Mouse (Mus musculus): ENCODE measurements around the gene Nkpd1.

Nkpd1 gene

GRCm38 (mm10) chr7:19546007-19546406, 28.4 kb downstream of the Nkpd1 start:
- in situ Hi-C loops (cut with MboI, MseI), result no loop called here

GRCm38 (mm10) chr7:19547344-19547969, 29.8 kb downstream of the Nkpd1 start:
- in situ Hi-C loops (cut with MboI, MseI), result no loop called here

- in situ Hi-C loops (cut with MboI, MseI), result no loop called here
These were observed 31.8 kb downstream of the Nkpd1 start for GRCm38 (mm10) chr7:19549394-19549793.

GRCm38 (mm10) chr7:19551634-19552033, 34.0 kb downstream of the Nkpd1 start:
- in situ Hi-C loops (cut with MboI, MseI), result no loop called here

DNA sequence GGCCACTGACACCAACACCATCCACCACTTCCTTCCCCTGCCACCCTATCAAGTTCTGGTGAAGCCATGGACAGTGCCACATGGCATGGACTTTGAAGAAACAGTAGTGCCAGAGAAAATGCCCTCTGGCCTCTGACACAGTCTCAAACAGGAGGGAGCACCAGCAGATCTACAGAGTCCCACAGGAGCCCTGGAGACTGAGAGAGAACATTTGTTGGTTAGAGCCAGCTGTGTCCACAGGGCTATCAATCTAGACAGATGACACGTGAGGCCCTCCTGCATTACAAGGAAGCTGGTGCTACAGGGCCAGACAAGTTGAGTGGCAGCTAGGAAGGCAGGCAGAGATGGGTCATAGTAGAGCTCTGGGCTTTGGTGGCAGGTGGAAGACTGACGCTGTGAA, 34.8 kb downstream of the Nkpd1 start:
- in situ Hi-C loops (cut with MboI, MseI), result no loop called here

DNA sequence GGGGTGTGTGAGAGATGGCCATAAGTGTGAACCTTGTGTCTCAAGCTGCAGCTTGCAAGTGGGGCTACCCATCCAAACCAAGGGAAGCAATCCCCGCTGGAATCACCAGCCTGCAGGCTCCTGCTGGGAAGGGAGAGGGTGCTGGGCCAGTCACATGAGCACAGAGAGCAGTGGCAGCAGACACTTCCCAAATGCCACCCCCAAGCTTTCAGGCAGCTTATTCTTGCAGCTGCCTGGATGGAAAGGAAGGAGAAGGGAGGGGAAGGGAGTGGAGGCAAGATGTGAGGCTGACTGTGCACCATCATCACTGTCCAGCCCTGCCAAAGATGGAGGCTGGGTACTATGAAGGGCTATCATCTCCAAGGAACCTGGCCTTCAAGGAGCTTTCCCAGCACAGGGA, 36.5 kb downstream of the Nkpd1 start:
- in situ Hi-C loops (cut with MboI, MseI), result no loop called here

- in situ Hi-C loops (cut with MboI, MseI), result no loop called here
These were observed 39.4 kb downstream of the Nkpd1 start for GRCm38 (mm10) chr7:19557086-19557485.

DNA sequence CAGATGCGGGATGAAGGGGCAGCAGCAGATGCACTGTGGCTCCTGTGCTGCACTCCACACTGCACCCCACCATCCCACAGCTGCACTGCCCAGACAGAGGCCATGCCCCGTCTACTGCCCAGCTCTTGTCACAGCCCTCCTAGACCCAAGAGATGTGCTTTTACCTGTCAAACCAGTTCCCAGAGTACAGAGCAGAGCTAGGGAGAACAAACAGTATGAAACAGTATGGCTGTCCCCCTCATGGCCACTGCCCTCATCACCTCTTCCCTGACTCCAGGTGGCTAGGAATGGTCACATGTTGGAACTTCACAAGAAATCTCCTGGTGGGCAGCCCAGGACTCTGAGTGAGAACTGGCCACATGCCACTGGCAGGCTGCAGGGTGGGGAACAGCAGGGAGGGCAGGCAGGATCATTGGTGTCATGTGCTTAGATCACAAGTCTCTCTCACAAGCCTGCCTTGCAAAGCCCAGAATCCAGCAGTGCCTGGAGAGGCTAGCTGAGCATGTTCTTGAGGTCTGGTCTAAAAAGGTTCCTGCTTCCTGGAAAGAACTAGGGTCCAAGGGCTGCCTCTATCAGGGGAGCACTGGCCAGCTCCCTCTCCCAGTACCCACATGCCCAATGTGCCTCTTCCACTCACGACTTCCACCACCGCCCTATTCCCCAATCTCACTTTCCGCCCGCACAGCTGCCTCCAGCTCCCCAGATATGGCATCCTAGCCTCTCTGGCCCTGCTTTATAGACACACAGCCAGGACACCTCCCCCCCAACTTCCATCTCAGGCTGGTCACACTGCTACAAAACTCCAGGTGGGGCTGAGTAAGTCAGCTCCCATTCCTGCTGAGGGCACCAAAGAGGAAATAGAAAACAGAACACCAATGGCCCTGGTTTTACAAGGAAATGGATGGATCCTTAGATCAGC, 40.6 kb downstream of the Nkpd1 start:
- in situ Hi-C loops (cut with MboI, MseI), result no loop called here

- in situ Hi-C loops (cut with MboI, MseI), result no loop called here
These were observed 41.3 kb downstream of the Nkpd1 start for GRCm38 (mm10) chr7:19558965-19559364.

GRCm38 (mm10) chr7:19560491-19561260, 43.0 kb downstream of the Nkpd1 start:
- in situ Hi-C loops (cut with MboI, MseI), result no loop called here

- in situ Hi-C loops (cut with MboI, MseI), result no loop called here
These were observed 43.8 kb downstream of the Nkpd1 start for GRCm38 (mm10) chr7:19561431-19561764.

- in situ Hi-C loops (cut with MboI, MseI), result no loop called here
These were observed 44.4 kb downstream of the Nkpd1 start for GRCm38 (mm10) chr7:19561765-19562642.

DNA sequence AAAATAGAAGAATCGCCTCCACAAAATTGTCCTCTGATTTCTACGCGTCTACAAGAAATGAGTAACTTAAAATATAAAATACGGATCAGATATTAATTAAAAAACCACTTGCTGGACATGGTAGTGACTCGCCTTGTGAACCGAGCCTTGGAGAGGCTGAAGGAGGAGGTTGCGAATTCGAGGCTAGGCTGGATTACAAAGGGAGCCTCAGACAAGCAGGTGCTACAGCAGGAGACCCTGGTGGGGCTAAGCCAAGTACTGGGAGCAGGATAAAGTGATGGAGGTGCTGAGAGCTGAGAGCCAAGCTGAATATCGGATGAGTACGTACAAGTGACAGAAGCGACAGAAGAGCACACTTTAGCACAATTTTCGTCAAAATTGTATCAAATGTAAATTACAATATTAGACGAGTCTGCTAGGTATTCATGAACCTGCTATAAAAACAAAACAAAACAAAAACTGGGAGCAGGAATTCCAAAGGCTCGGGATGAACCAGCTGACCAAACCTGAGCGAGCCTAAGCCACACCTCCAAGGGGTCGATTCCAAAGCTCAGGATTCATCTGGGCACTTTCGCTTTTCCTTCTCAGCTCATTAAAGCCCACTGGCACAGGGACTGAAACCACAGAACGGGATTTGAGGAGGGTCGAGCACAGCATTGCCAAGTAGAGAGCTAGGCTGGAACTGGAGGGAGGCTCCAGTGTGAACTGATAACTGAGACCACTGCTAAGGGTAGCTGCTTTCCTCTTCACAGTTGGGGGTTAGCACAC, 45.2 kb downstream of the Nkpd1 start, which contains the start of gene Ppp1r37:
Gene Ppp1r37, minus strand, starts transcription at position 434 of the 768 bp plus-strand sequence.
- in situ Hi-C loops (cut with MboI, MseI), result no loop called here

DNA sequence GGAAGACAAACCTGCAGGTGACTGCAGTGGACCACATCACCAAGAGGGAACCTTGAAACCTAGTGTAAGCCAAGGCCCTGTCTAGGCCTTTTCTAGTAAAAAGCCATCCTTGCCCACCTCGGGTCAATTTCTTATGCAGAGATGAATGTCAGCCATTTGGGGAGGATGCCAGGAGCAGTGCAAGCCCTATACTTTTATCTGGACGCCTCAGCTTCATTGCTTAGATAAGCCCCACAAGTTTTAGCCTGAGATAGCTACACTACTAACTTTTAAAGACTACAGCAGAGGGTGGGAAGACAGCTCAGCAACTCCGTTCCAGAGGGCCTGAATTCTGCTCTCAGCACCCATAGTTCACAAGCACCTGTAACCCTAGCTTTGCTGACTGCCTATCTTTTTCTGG, 46.2 kb downstream of the Nkpd1 start:
- in situ Hi-C loops (cut with MboI, MseI), result no loop called here

DNA sequence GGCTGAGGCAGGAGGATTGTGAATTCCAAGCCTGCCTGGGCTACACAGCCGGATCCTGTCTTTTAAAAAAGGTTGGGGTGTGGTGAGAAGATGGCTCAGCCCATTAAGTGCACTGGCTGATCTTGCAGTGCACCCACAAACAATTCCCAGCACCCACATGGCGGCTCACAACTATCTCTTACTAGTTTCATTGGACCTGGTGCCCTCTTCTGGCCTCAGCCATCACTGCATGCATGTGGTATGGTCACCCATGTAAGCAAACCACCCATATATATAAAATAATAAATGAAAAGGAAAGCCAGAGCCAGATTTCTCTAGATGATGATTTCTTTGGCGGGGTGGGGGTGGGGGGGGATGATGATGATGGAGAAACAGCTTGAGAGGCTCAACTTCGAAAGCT, 46.8 kb downstream of the Nkpd1 start:
- in situ Hi-C loops (cut with MboI, MseI), result no loop called here

- in situ Hi-C loops (cut with MboI, MseI), result no loop called here
These were observed 48.2 kb downstream of the Nkpd1 start for GRCm38 (mm10) chr7:19565803-19566202.

DNA sequence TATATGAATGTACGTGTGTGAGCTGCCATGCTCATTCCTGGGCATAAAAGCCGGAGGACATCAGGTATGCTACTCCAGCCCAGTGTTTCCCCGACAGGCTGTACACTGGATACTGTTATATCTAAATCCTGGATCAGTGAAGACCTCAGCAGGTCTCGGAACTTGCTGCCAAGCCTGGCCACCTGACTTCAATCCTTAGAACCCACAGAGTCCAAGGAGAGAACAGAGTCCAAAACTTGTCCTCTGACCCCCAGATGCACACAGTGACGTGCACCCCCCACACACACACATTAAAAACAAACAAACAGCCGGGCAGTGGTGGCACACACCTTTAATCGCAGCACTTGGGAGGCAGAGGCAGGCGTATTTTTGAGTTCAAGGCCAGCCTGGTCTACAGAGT, 49.8 kb downstream of the Nkpd1 start:
- in situ Hi-C loops (cut with MboI, MseI), result no loop called here

DNA sequence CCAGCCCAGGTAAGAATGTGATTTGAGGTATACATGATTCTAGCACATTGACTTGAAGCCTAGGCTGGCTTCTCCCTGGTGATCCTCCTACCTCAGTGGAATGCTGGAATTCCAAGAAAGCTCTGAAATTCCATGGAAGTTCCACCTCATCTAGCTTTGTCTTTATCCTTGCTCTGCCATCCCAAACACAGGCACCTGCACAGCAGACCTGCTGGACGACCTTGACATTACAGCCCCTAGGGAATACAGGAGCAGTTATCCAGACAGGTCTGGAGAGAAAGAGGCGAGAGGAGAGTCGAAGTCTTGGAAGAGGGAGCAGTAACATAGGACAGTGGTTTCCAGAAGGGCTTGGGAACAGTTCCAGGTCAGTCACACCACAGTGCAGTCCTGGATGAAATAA, 52.0 kb downstream of the Nkpd1 start:
- in situ Hi-C loops (cut with MboI, MseI), result no loop called here

GRCm38 (mm10) chr7:19572926-19573775, 55.5 kb downstream of the Nkpd1 start:
- in situ Hi-C loops (cut with MboI, MseI), result no loop called here

DNA sequence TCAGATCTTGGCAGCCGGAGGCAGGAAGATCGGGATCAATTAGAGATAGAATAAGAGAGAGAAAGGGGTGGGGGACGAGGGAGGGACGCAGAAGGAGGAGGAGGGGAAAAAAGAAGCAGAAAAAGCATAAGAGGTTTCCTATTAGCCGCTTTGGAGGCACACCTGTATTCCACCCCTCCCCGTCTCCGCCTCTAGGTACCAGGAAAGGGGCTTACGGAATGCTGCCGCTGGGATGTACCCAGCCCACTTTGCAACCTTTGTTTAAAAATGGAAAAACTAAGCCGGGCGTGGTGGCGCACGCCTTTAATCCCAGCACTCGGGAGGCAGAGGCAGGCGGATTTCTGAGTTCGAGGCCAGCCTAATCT, 56.1 kb downstream of the Nkpd1 start:
- in situ Hi-C loops (cut with MboI, MseI), result no loop called here
